Mouse (Mus musculus) hindbrain, embryonic 12.5 days (tissue): ENCODE measurements around the gene Tm6sf2. TPM values are rescaled to one million over a fixed set of nuclear protein-coding genes. Genes with fewer than 3 reads are reported as not detected.
A peak's percentile ranks its signal among the peaks of the same experiment; 100 is the strongest.
"Not testable (repeated sequence)": the region's sequence is repeated elsewhere in the genome, so short reads cannot be mapped to it uniquely, and the experiment has no call there.

Experiments
- ATAC-seq: fragments of 200-750 bp; cut with Nextera tagmentation; 2 replicates; pipeline ENCODE4 v1.8.0; 2017; ENCODE audit warnings: moderate TSS enrichment; ENCODE audit not compliant: low FRiP score
- H3K27ac ChIP-seq: fragments of 300-500 bp; sonication (generic); 2 replicates; pipeline ENCODE4 v1.5.1; 2016; ENCODE audit warnings: mild to moderate bottlenecking
- H3K27me3 ChIP-seq: fragments of 300-500 bp; sonication (generic); 2 replicates; pipeline ENCODE4 v1.6.1; 2016; ENCODE audit warnings: mild to moderate bottlenecking
- H3K36me3 ChIP-seq: fragments of 300-500 bp; sonication (generic); 2 replicates; pipeline ENCODE4 v1.6.1; 2016; ENCODE audit warnings: mild to moderate bottlenecking
- H3K4me1 ChIP-seq: fragments of 300-500 bp; sonication (generic); 2 replicates; pipeline ENCODE4 v1.6.1; 2016
- H3K4me2 ChIP-seq: fragments of 300-500 bp; sonication (generic); replicated peaks from 2 replicates; pipeline ENCODE4 v1.6.1; 2016; ENCODE audit warnings: mild to moderate bottlenecking
- H3K4me3 ChIP-seq: fragments of 300-500 bp; sonication (generic); 2 replicates; pipeline ENCODE4 v1.5.1; 2016; ENCODE audit warnings: mild to moderate bottlenecking
- H3K9ac ChIP-seq: fragments of 300-500 bp; sonication (generic); 2 replicates; pipeline ENCODE4 v1.6.1; 2016; ENCODE audit warnings: mild to moderate bottlenecking, moderate library complexity
- H3K9me3 ChIP-seq: fragments of 300-500 bp; sonication (generic); replicated peaks from 2 replicates; pipeline ENCODE4 v1.6.1; 2016; ENCODE audit warnings: mild to moderate bottlenecking
- WGBS: fragments of 180-500 bp; shearing (Covaris S2); methylation state at CpG from one replicate; pipeline ENCODE4 v1.1.7; 2016; 5-methylcytosine and 5-hydroxymethylcytosine counted together
- polyA plus RNA-seq: library from polyadenylated mRNA; unstranded; fragments of >200 nt; fragmentation: Nextera tagmentation; extraction: Ambion mirVana; gene quantifications from 2 replicates; pipeline ENCODE4 v1.2.1, GENCODE M21; 2016

Tm6sf2 gene
- polyA plus RNA-seq = 1.0 and 2.2 TPM in 2 replicates

DNA sequence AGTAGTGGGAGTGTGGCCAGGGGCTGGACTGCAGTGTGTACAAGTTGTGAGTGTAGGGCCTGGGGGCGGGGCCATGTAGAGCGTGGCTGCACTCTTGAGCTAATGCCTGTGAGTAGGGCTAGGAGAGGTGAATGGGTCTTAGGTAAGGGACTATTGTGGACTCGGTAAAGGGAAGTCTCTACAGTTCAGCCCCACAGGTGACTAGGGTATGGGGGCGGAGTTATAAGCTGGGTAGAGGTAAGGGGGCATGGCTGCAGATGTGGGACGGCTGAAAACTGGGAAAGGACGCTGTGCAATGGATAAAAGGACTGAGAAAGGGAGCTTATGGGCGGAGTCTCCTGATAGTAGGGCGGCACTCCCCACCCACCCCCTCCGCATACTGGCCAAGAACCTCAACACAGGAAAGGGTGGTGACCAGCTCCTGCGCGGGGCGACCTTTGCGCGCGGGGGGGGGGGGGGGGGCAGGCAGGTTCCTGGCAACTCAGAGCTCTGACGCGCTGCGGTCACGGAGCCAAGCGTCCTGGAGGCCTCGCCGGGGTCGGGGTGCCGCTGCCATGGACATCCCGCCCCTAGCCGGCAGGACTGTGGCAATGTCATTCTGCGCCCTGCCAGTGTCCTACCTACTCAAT, at the start of gene Tm6sf2:
Gene Tm6sf2 (plus strand): TSS at position 484 of the 629 bp plus-strand sequence.
- 13% methylated on average over 19 of the region's 27 CpGs for WGBS
- ATAC-seq = peak; percentile 73
- Histone ChIP-seq H3K36me3 (peaks cover 47% of the 10 kb centered on the region), H3K9me3 (no peaks in the 10 kb centered on the region), H3K4me3 (no peak within 1 kb of the TSS), H3K4me1 (peaks cover 6% of the 10 kb centered on the region; the same call in 1 of the 2 replicates), H3K4me2 (peak within 1 kb of the TSS; percentile 28), H3K27me3 (no peaks in the 10 kb centered on the region), H3K9ac (no peak within 1 kb of the TSS; the same call in 1 of the 2 replicates), H3K27ac (no peak within 1 kb of the TSS)

GRCm38 (mm10) chr8:70023596-70023995, 49.1 kb upstream of the Tm6sf2 start:
- no peaks in the 10 kb centered on the region for H3K4me1 ChIP-seq
- 73% methylated on average over 8 of the region's 8 CpGs for whole genome bisulfite sequencing
- no peak for ATAC-seq

DNA sequence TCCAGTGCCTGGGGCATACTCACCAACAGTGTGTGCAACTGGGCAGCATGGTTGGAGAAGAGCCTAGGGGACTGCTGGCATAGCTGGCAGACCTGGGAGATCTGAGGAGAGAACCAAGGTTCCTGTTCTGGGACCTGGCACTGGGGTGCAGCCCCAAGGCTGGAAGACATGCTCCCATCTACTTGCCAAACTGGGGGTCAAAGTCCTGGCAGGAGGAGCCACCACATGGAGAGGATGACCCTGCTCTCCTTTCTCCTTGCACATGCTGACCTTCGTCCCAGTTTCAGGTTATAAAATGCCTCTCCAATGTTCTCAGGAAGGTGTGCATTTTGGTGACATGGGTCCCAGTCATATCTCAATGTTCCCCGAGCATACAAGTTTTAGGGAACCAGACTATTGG, 46.6 kb upstream of the Tm6sf2 start:
- H3K36me3 ChIP-seq = peaks cover 100% of the 10 kb centered on the region
- H3K9me3 ChIP-seq = no peaks in the 10 kb centered on the region
- no peaks in the 10 kb centered on the region for H3K27me3 ChIP-seq
- no peak overlapping the region for H3K4me2 ChIP-seq
- H3K27ac ChIP-seq = no peak overlapping the region
- no peaks in the 10 kb centered on the region for H3K4me1 ChIP-seq
- no peak for ATAC-seq
- no peak overlapping the region for H3K4me3 ChIP-seq
- H3K9ac ChIP-seq = no peak overlapping the region
- 100% methylated on average over 2 of the region's 2 CpGs for WGBS

More at GRCm38 (mm10) chr8:70023596-70023995, 49.1 kb upstream of the Tm6sf2 start:
- Histone ChIP-seq H3K27ac (no peak overlapping the region), H3K4me2 (no peak overlapping the region), H3K9me3 (no peaks in the 10 kb centered on the region), H3K27me3 (no peaks in the 10 kb centered on the region), H3K9ac (no peak overlapping the region), H3K36me3 (peaks cover 100% of the 10 kb centered on the region), H3K4me3 (no peak overlapping the region)

DNA sequence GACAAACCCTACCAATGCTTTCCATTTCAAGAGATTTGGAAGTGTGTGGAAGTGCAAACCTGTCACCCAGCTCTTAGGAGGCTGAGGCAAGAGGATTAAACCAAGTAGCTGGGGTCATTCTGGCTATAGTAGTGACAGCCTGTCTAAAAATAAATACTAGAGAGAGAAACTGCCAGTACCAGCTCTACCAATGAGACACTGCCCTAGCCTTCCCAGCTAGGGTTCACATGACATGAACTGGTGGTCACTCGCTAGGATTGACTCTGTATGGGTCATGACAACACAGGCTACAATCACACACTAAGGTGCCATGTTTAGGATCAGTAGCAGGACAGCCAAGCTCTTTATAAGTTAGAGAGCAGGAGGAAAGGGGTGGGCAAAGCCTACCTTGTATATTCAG, 42.5 kb upstream of the Tm6sf2 start:
- H3K4me3 ChIP-seq = no peak overlapping the region
- H3K27ac ChIP-seq = no peak overlapping the region
- peaks cover 81% of the 10 kb centered on the region for H3K36me3 ChIP-seq
- no peak overlapping the region for H3K9ac ChIP-seq
- no peak for ATAC-seq
- H3K9me3 ChIP-seq = no peaks in the 10 kb centered on the region
- H3K27me3 ChIP-seq = no peaks in the 10 kb centered on the region
- 96% methylated on average over 1 of the region's 1 CpGs for WGBS
- H3K4me1 ChIP-seq = no peaks in the 10 kb centered on the region
- H3K4me2 ChIP-seq = no peak overlapping the region

- Histone ChIP-seq H3K9me3 (no peaks in the 10 kb centered on the region), H3K27ac (no peak overlapping the region), H3K27me3 (no peaks in the 10 kb centered on the region), H3K4me2 (no peak overlapping the region), H3K4me1 (peaks cover 24% of the 10 kb centered on the region), H3K9ac (no peak overlapping the region), H3K4me3 (no peak overlapping the region), H3K36me3 (peaks cover 13% of the 10 kb centered on the region; the same call in 1 of the 2 replicates)
- 94% methylated on average over 1 of the region's 1 CpGs for WGBS
- no peak for ATAC-seq
Measured at GRCm38 (mm10) chr8:70037994-70038393, 34.7 kb upstream of the Tm6sf2 start.

DNA sequence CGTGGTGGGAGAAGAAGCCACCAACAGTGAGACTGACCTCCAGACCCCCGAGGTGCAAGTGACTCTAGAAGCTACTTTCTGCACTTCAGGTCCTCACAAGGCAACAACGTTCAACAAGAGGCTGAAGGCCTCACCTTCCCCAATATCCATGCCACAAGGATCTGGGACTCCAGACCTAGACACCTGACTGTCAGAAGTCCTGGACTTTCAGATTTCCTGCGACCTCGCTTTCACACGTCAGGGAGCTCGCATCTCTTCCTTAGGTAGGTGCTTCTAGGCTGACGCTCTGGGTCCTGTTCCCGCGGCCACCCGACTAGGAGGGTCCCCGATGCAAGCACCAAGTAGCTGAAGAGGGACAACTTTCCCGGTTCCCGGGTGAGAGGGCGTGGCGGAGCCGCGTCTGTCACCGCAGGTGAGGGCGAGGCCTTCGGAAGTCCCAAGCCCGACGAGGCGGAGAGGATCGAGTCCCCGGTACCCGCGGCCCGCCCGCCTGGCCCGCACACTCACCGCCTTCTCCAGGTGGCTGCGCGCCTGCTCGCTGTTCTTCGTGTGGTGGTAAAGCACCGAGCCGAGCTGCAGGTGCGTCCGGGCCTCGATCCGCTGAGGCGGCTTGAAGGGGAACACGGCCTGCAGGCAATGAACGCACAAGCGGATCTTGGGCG, 30.7 kb upstream of the Tm6sf2 start:
- under 1% methylated on average over 47 of the region's 47 CpGs for WGBS

GRCm38 (mm10) chr8:70042583-70043455, 29.9 kb upstream of the Tm6sf2 start, which contains the start of the genes Mau2 and Sugp1:
TSS of gene Mau2 (minus strand) at chr8:70042734.
TSS of gene Sugp1 (plus strand) at chr8:70042813.
- Histone ChIP-seq H3K27me3 (no peaks in the 10 kb centered on the region), H3K9ac (peak within 1 kb of the TSS; percentile 97), H3K36me3 (no peaks in the 10 kb centered on the region), H3K9me3 (no peaks in the 10 kb centered on the region), H3K27ac (peak within 1 kb of the TSS; percentile 82), H3K4me2 (peak within 1 kb of the TSS; percentile 98), H3K4me3 (peak within 1 kb of the TSS; percentile 99), H3K4me1 (peaks cover 39% of the 10 kb centered on the region)
- ATAC-seq = peak; percentile 98
- under 1% methylated on average over 65 of the region's 65 CpGs for WGBS

More for the DNA sequence above, 30.7 kb upstream of the Tm6sf2 start:
- Histone ChIP-seq H3K27ac (peak overlapping the region; percentile 82; the same call in 1 of the 2 replicates), H3K4me1 (peaks cover 39% of the 10 kb centered on the region), H3K9ac (peak overlapping the region; percentile 97), H3K27me3 (no peaks in the 10 kb centered on the region), H3K4me2 (peak overlapping the region; percentile 98), H3K36me3 (no peaks in the 10 kb centered on the region), H3K9me3 (no peaks in the 10 kb centered on the region), H3K4me3 (peak overlapping the region; percentile 99)
- ATAC-seq = peak; percentile 42

DNA sequence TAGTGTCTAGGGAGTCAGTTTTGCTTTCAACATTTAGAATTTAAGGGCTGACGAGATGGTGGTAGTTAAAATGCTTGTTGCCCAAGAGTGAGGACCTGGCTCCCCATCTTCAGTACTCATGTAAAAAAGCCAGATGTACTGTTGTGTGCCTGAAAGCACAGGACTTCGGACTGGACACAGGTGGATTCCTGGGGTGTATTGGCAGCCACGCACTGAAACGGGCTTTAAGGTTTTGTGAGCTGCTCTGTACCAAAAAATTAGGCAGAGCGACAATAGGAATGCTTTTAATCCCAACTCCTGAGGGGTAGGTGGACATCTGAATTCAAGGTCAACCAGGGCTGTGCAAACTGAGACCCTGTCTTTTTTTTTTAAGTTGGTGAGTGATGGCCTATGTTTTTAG, 28.7 kb upstream of the Tm6sf2 start:
- no peak for ATAC-seq
- H3K27ac ChIP-seq = no peak overlapping the region
- H3K27me3 ChIP-seq = no peaks in the 10 kb centered on the region
- 88% methylated on average over 5 of the region's 5 CpGs for WGBS
- H3K4me3 ChIP-seq = peak overlapping the region; percentile 99; the same call in 1 of the 2 replicates
- H3K4me1 ChIP-seq = peaks cover 39% of the 10 kb centered on the region
- peak overlapping the region; percentile 98 for H3K4me2 ChIP-seq
- peaks cover 10% of the 10 kb centered on the region for H3K36me3 ChIP-seq
- H3K9ac ChIP-seq = no peak overlapping the region
- H3K9me3 ChIP-seq = no peaks in the 10 kb centered on the region

DNA sequence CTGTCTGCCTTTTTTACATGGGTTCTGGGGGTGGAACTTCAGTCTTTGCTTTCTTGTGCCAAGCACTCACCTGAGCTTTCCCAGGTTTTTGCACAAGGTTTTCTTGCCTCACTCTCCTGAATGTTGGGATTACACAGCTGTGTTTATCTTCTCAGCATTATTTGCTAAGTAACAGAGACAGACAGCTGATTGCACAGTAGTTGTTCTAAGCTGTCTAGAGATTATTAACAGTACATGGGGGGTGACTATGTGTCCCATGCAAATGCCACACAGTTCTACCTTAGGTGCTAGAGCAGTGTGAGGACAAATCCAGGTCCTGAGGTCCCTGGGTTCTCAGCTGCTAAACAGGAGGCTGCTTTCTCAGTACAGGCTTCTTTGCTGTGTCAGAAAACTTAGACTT, 23.1 kb upstream of the Tm6sf2 start:
- Histone ChIP-seq H3K27ac (no peak overlapping the region), H3K4me1 (peaks cover under 1% of the 10 kb centered on the region; the same call in 1 of the 2 replicates), H3K9me3 (no peaks in the 10 kb centered on the region), H3K4me3 (no peak overlapping the region), H3K27me3 (no peaks in the 10 kb centered on the region), H3K9ac (no peak overlapping the region), H3K36me3 (peaks cover 61% of the 10 kb centered on the region), H3K4me2 (no peak overlapping the region)
- ATAC-seq = no peak

DNA sequence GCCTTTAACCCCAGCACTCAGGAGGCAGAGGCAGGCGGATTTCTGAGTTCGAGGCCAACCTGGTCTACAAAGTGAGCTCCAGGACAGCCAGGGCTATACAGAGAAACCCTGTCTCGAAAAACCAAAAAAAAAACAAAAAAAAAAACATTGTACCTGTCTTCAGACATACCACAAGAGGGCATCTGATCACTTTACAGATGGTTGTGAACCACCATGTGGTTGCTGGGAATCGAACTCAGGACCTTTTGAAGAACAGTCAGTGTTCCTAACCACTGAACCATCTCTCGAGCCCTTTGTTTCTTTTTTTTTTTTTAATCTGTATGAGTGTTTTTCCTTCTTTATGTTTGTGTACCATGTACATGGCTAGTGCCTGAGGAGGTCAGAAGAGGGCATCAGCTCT, 22.3 kb upstream of the Tm6sf2 start:
- H3K4me3 ChIP-seq, H3K9me3 ChIP-seq, ATAC-seq, H3K27me3 ChIP-seq, H3K27ac ChIP-seq, H3K4me2 ChIP-seq, H3K4me1 ChIP-seq, H3K9ac ChIP-seq: not testable (repeated sequence)
- H3K36me3 ChIP-seq = peaks cover 69% of the 10 kb centered on the region
- 94% methylated on average over 5 of the region's 5 CpGs for WGBS

DNA sequence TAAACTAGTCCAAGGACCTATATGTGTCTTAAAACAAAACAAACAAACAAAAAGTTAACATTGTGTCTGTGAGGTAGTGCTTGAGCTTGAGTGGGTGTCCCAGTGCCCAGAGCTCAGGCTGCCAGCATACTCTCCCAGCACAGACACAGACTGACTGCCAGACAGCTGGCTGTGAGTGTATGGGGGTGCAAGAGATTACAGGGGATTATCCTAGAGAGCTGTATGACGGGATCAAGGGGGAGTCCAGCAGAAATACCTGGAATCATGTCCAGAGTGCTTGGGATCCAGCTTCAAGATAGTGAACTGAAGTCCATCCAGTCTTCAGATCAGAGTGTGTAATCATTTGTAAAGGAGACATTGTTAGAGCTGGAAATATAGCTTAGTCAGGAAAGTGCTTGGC, 15.0 kb upstream of the Tm6sf2 start:
- no peak overlapping the region for H3K27ac ChIP-seq
- no peak overlapping the region for H3K9ac ChIP-seq
- no peaks in the 10 kb centered on the region for H3K27me3 ChIP-seq
- no peak overlapping the region for H3K4me2 ChIP-seq
- H3K9me3 ChIP-seq = no peaks in the 10 kb centered on the region
- no peak for ATAC-seq
- WGBS = 87% methylated on average over 1 of the region's 1 CpGs
- H3K36me3 ChIP-seq = peaks cover 88% of the 10 kb centered on the region
- H3K4me1 ChIP-seq = no peaks in the 10 kb centered on the region
- H3K4me3 ChIP-seq = no peak overlapping the region
